Mouse (Mus musculus) monocyte, adult 5-6 weeks (primary cell): ENCODE measurements around the gene Lypd5. TPM values are rescaled to one million over a fixed set of nuclear protein-coding genes. Genes with fewer than 3 reads are reported as not detected.
"Not testable (repeated sequence)": the region's sequence is repeated elsewhere in the genome, so short reads cannot be mapped to it uniquely, and the experiment has no call there.

ENCODE experiments used
- ATAC-seq: fragments of 153-309, 156-312 bp; replicated peaks from 2 replicates; pipeline ENCODE4 v1.8.0; 2017; ENCODE audit warnings: mild to moderate bottlenecking; ENCODE audit not compliant: low TSS enrichment, insufficient number of reproducible peaks, severe bottlenecking, poor library complexity, low FRiP score
- total RNA-seq: library from RNA; stranded (forward); fragments of 200-1000, 200-491, 200-594 nt; gene quantifications from 3 replicates; pipeline ENCODE4 v1.2.3, GENCODE M21; 2017

Gene Lypd5
- total RNA-seq, 1 experiment from 2014 or later: not detected

GRCm38 (mm10) chr7:24400082-24400452, 51.1 kb downstream of the Lypd5 start:
- ATAC-seq: no peak

- ATAC-seq: not testable (repeated sequence)
Observed at GRCm38 (mm10) chr7:24400489-24400888, 51.5 kb downstream of the Lypd5 start.

GRCm38 (mm10) chr7:24402851-24403250, 53.9 kb downstream of the Lypd5 start:
- ATAC-seq: no peak

Other genes with a start within 250 kb of the Lypd5 start
- gene Zfp112, start 236.9 kb upstream of the Lypd5 start, total RNA-seq: 3.6 to 4.1 TPM (median 3.6 TPM) in 3 replicates
- 4.9 to 11.2 TPM (median 7.6 TPM) in 3 replicates for gene Zfp235, start 215.0 kb upstream of the Lypd5 start, total RNA-seq
- 0.68 TPM in 1 of 3 replicates, not detected in the others for gene Zfp114, start 174.1 kb upstream of the Lypd5 start, total RNA-seq
- 1.7 to 4.3 TPM (median 2.3 TPM) in 3 replicates for gene Zfp111, start 137.8 kb upstream of the Lypd5 start, total RNA-seq
- 1.6 to 2.7 TPM (median 1.8 TPM) in 3 replicates for gene Zfp109, start 111.6 kb upstream of the Lypd5 start, total RNA-seq
- 0.87 to 1.5 TPM in 2 of 3 replicates, not detected in the other for gene Zfp108, start 94.4 kb upstream of the Lypd5 start, total RNA-seq
- 1.4 TPM in 1 of 3 replicates, not detected in the others for gene Zfp93, start 78.8 kb upstream of the Lypd5 start, total RNA-seq
- gene Zfp61, start 48.0 kb upstream of the Lypd5 start, total RNA-seq: 4.6 to 11.1 TPM (median 5.2 TPM) in 3 replicates
- 2.4 to 4.6 TPM (median 4.5 TPM) in 3 replicates for gene Zfp94, start 32.5 kb upstream of the Lypd5 start, total RNA-seq
- gene Tescl, start 15.3 kb upstream of the Lypd5 start, total RNA-seq: 2.3 TPM in 1 of 3 replicates, not detected in the others
- gene Kcnn4, start 21.1 kb downstream of the Lypd5 start, total RNA-seq: 10.3 to 11.8 TPM (median 11.5 TPM) in 3 replicates
- gene Smg9, start 50.4 kb downstream of the Lypd5 start, total RNA-seq: 20.1 to 30.8 TPM (median 22.6 TPM) in 3 replicates
- 1.7 TPM in 1 of 3 replicates, not detected in the others for gene Irgc1, start 103.1 kb downstream of the Lypd5 start, total RNA-seq
- 286 to 300 TPM (median 297 TPM) in 3 replicates for gene Plaur, start 113.3 kb downstream of the Lypd5 start, total RNA-seq
- gene Cadm4, start 132.8 kb downstream of the Lypd5 start, total RNA-seq: not detected in 3 replicates
- 0.95 TPM in 1 of 3 replicates, not detected in the others for gene Zfp428, start 157.8 kb downstream of the Lypd5 start, total RNA-seq
- 1.1 TPM in 1 of 3 replicates, not detected in the others for gene AC161166.1, start 163.3 kb downstream of the Lypd5 start, total RNA-seq
- 2.5 to 6.9 TPM (median 2.9 TPM) in 3 replicates for gene Irgq, start 181.5 kb downstream of the Lypd5 start, total RNA-seq
- not detected in 3 replicates for gene Pinlyp, start 196.9 kb downstream of the Lypd5 start, total RNA-seq
- gene Xrcc1, start 197.1 kb downstream of the Lypd5 start, total RNA-seq: 18.0 to 42.4 TPM (median 29.6 TPM) in 3 replicates
- gene Ethe1, start 238.3 kb downstream of the Lypd5 start, total RNA-seq: 4.8 to 9.7 TPM (median 7.9 TPM) in 3 replicates
- gene Zfp575, start 238.4 kb downstream of the Lypd5 start, total RNA-seq: not detected in 3 replicates